Comparison of ENCODE assay signal across 25 mouse cellular contexts in genomic region chr9:5263951-5264475, GRCm38 (mm10). TPM values are rescaled to one million over a fixed set of nuclear protein-coding genes. Genes with fewer than 3 reads are reported as not detected.
DNase-seq lines count a peak whose midpoint lies in the region; ATAC-seq and TF ChIP-seq lines count a peak whose summit lies in the region.
"Had no signal": no experiment of that assay in that cellular context is flagged by ENCODE, and none has a peak within 500 bp of the region (broad histone marks: within the 10 kb centered on the region; RNA-seq: fewer than 3 reads in every experiment).

No protein-coding gene starts in this region.

- no peaks in the 10 kb centered on the region for H3K9me3 ChIP-seq in stomach, postnatal 0 days (ENCODE audit: control insufficient read depth, low read length)
- H3K9me3 ChIP-seq: embryonic facial prominence, embryonic 10.5 days; G1E; heart, embryonic 13.5 days; hindbrain, embryonic 12.5 days had no signal

- TF ChIP-seq EP300 in stomach, postnatal 0 days (optimal IDR thresholded peaks at IDR 0.05), result no peak

- WGBS in stomach, postnatal 0 days, result 52% methylated on average over 2 of the region's 2 CpGs

- no peak for TF ChIP-seq CTCF in brain, embryonic 14.5 days (IDR thresholded peaks at IDR 0.05; ENCODE audit: borderline replicate concordance, extremely low read depth, insufficient read depth, insufficient read length)
- no peak for TF ChIP-seq CTCF in stomach, postnatal 0 days (IDR thresholded peaks at IDR 0.05; ENCODE audit: low read depth)

- H3K79me2 ChIP-seq in myocyte (ENCODE audit: control insufficient read depth, insufficient read depth), result no peaks in the 10 kb centered on the region

- no peak for TF ChIP-seq POLR2A in brain, embryonic 14.5 days (IDR thresholded peaks at IDR 0.05; ENCODE audit: borderline replicate concordance, extremely low read depth, insufficient read depth, insufficient read length, poor library complexity, severe bottlenecking)
- TF ChIP-seq POLR2A in myocyte (IDR thresholded peaks at IDR 0.05; ENCODE audit: insufficient read length, low read depth), result no peak

- ATAC-seq in stomach, postnatal 0 days (ENCODE audit: low FRiP score, low TSS enrichment), result no peak
- no peak for ATAC-seq in inflammation-experienced regulatory T-cells, adult 6 months
- ATAC-seq: CD4-positive, CD25-positive, alpha-beta regulatory T cell, adult 4 months; forebrain, postnatal 0 days; hindbrain, embryonic 16.5 days had no signal

- H3K27me3 ChIP-seq in myocyte (ENCODE audit: control insufficient read depth, insufficient read depth, insufficient read length), result no peaks in the 10 kb centered on the region
- no peaks in the 10 kb centered on the region for H3K27me3 ChIP-seq in stomach, postnatal 0 days (ENCODE audit: control insufficient read depth, insufficient read depth, low read length)
- H3K27me3 ChIP-seq: heart, embryonic 13.5 days; hindbrain, embryonic 12.5 days had no signal

- no peak overlapping the region for H3ac ChIP-seq in myocyte (ENCODE audit: control insufficient read depth, insufficient read length)

- no peaks in the 10 kb centered on the region for H3K4me1 ChIP-seq in stomach, postnatal 0 days (replicated peaks; ENCODE audit: control insufficient read depth, insufficient read depth)
- H3K4me1 ChIP-seq: embryonic facial prominence, embryonic 10.5 days; heart, embryonic 13.5 days; hindbrain, embryonic 12.5 days had no signal

- no peak overlapping the region for H3K27ac ChIP-seq in stomach, postnatal 0 days (replicated peaks)
- H3K27ac ChIP-seq: embryonic facial prominence, embryonic 10.5 days; gastrocnemius, adult 2 months; heart, embryonic 13.5 days; hindbrain, embryonic 12.5 days had no signal

- H3K36me3 ChIP-seq in myocyte (ENCODE audit: control insufficient read depth, insufficient read depth), result no peaks in the 10 kb centered on the region
- H3K36me3 ChIP-seq in stomach, postnatal 0 days (ENCODE audit: control insufficient read depth, insufficient read depth, low read length), result no peaks in the 10 kb centered on the region
- H3K36me3 ChIP-seq: embryonic facial prominence, embryonic 10.5 days; G1E; heart, embryonic 13.5 days; hindbrain, embryonic 12.5 days had no signal

- no peak overlapping the region for H3K9ac ChIP-seq in stomach, postnatal 0 days (ENCODE audit: low read length)
- H3K9ac ChIP-seq: forebrain, postnatal 0 days; heart, embryonic 13.5 days; hindbrain, embryonic 12.5 days had no signal

- DNase-seq in 3T3-L1 (ENCODE audit: low read depth, low spot score), result peak; percentile 83
- DNase-seq in Muller cell, postnatal 12 days (ENCODE audit: inconsistent ontology term), result peak; percentile 90
- peak; percentile 15 for DNase-seq in brain, embryonic 14.5 days (ENCODE audit: low read depth)
- no peak for DNase-seq in cerebellum, postnatal 36 days
- DNase-seq in heart, postnatal 4 days, result no peak
- no peak for DNase-seq in stomach, postnatal 0 days (ENCODE audit: low spot score)
- DNase-seq: adrenal gland, adult 8-10 months; adrenal gland, postnatal 36 days; cerebellum, adult 11 months; cerebellum, adult 9-11 months; forebrain, postnatal 0 days; gastrocnemius, adult 2 months; gastrocnemius, postnatal 25 days; heart, adult 11 months; heart, postnatal 36 days; kidney, adult 11 months had no signal

- no peak overlapping the region for H3K4me2 ChIP-seq in myocyte (ENCODE audit: low read depth)
- H3K4me2 ChIP-seq in stomach, postnatal 0 days (replicated peaks; ENCODE audit: low read depth), result no peak overlapping the region
- H3K4me2 ChIP-seq: heart, embryonic 13.5 days; hindbrain, embryonic 12.5 days had no signal

- no peak overlapping the region for H3K4me3 ChIP-seq in myocyte
- no peak overlapping the region for H3K4me3 ChIP-seq in stomach, postnatal 0 days (ENCODE audit: low read depth, low read length)
- H3K4me3 ChIP-seq: embryonic facial prominence, embryonic 10.5 days; gastrocnemius, adult 2 months; heart, embryonic 13.5 days; hindbrain, embryonic 12.5 days had no signal

TF ChIP-seq in myocyte, 11 proteins besides CTCF, POLR2A, EP300 and RAD21:
- peak; percentile 87 for TF ChIP-seq CEBPB (IDR thresholded peaks at IDR 0.05; ENCODE audit: insufficient read depth, poor library complexity, severe bottlenecking)
- no peak for TF ChIP-seq E2F4 (IDR thresholded peaks at IDR 0.05; ENCODE audit: insufficient read depth)
- no peak for TF ChIP-seq TCF3 (IDR thresholded peaks at IDR 0.05; ENCODE audit: insufficient read length, low read depth)
- TF ChIP-seq MAX (IDR thresholded peaks at IDR 0.05; ENCODE audit: low read depth), result no peak
- TF ChIP-seq SRF (IDR thresholded peaks at IDR 0.05; ENCODE audit: control insufficient read depth, insufficient read length, low read depth), result no peak
- TF ChIP-seq USF1 (IDR thresholded peaks at IDR 0.05; ENCODE audit: low read depth), result no peak
- no peak for TF ChIP-seq MYOD1 (IDR thresholded peaks at IDR 0.05; ENCODE audit: control insufficient read depth in 1 of 3, insufficient read length in 2 of 3, low read depth in 2 of 3)
- no peak for TF ChIP-seq POLR2AphosphoS2 (IDR thresholded peaks at IDR 0.05; ENCODE audit: insufficient read length, low read depth)

RNA-seq across cellular contexts. Expression of gene Casp1, which starts 34.3 kb away (rescaled TPM):
- polyA plus RNA-seq in brain, embryonic 14.5 days (2012; rRNA removed), result 0.25 and 0.38 TPM in 2 replicates
- polyA plus RNA-seq in myocyte (2012; fragmentation: generic; extraction: Trizol), result 0.37 TPM
- under 1 TPM; 0.48 to 0.56 TPM for total RNA-seq in heart, postnatal 4 days (2021)
- polyA plus RNA-seq in stomach, postnatal 0 days (2015; fragmentation: Nextera tagmentation; extraction: Ambion mirVana), result 1.9 and 2.2 TPM in 2 replicates
- 100 to 1,000 TPM; 116 to 152 (median 141) TPM for polyA plus RNA-seq in inflammation-experienced regulatory T-cells, adult 6 months (2017; shearing (Covaris generic))
- total RNA-seq: G1E had no signal
- polyA plus RNA-seq: G1E had no signal

RNA-seq across cellular contexts. Expression of gene Casp4, which starts 44.6 kb away (rescaled TPM):
- polyA plus RNA-seq in brain, embryonic 14.5 days (2012; rRNA removed), result 0.22 and 0.44 TPM in 2 replicates
- 5.1 TPM for polyA plus RNA-seq in myocyte (2012; fragmentation: generic; extraction: Trizol)
- total RNA-seq in heart, postnatal 4 days (2021), result 1 to 10 TPM; 1.7 to 3.4 TPM
- polyA plus RNA-seq in stomach, postnatal 0 days (2015; fragmentation: Nextera tagmentation; extraction: Ambion mirVana), result 1.1 and 1.2 TPM in 2 replicates
- 100 to 1,000 TPM in 2 of 3 experiments, 10 to 100 TPM in 1; 91.5 to 199 (median 166) TPM for polyA plus RNA-seq in inflammation-experienced regulatory T-cells, adult 6 months (2017; shearing (Covaris generic))
- total RNA-seq: G1E had no signal
- polyA plus RNA-seq: embryonic facial prominence, embryonic 10.5 days; forebrain, embryonic 11.5 days; G1E; hindbrain, embryonic 12.5 days had no signal

Comparison
In these comparisons a context has a peak if more than half of its experiments do, and no peak if none do; other contexts are left out.
1. DNase-seq: peak in 3T3-L1 (single experiment), Muller cell, postnatal 12 days (single experiment) and brain, embryonic 14.5 days (single experiment); none in cerebellum, postnatal 36 days (0 of 2), heart, postnatal 4 days (single experiment) and stomach, postnatal 0 days (single experiment).
2. RNA of gene Casp1, which starts 34.3 kb away (polyA plus RNA-seq): 116 to 152 TPM in inflammation-experienced regulatory T-cells, adult 6 months; 1.9 to 2.2 TPM in stomach, postnatal 0 days, 0.37 TPM in myocyte (single experiment) and 0.25 to 0.38 TPM in brain, embryonic 14.5 days; every median in the first group is over 10 times any median in the second.
3. RNA of gene Casp4, which starts 44.6 kb away (polyA plus RNA-seq): 91.5 to 199 TPM in inflammation-experienced regulatory T-cells, adult 6 months; 5.1 TPM in myocyte (single experiment), 1.1 to 1.2 TPM in stomach, postnatal 0 days and 0.22 to 0.44 TPM in brain, embryonic 14.5 days; every median in the first group is over 10 times any median in the second.